Mouse (Mus musculus) lung, embryonic 14.5 days (tissue): ENCODE results near the gene Mpzl3. TPM values are rescaled to one million over a fixed set of nuclear protein-coding genes. Genes with fewer than 3 reads are reported as not detected.

Source experiments
- ATAC-seq: fragments of 200-750 bp; cut with Nextera tagmentation; 2 replicates; pipeline ENCODE4 v1.8.0; 2017; ENCODE audit warnings: mild to moderate bottlenecking, moderate TSS enrichment, moderate library complexity; ENCODE audit not compliant: insufficient read depth
- DNase-seq: peaks from one replicate; pipeline ENCODE4 v3.0.0-alpha.2; 2015
- H3K27ac ChIP-seq: fragments of 300-500 bp; sonication (generic); 2 replicates; pipeline ENCODE4 v1.5.1; 2014; ENCODE audit warnings: low read depth, mild to moderate bottlenecking, moderate library complexity
- H3K27me3 ChIP-seq: fragments of 300-500 bp; sonication (generic); 2 replicates; pipeline ENCODE4 v1.6.1; 2014; ENCODE audit warnings: low read length, control low read depth; ENCODE audit not compliant: insufficient read depth
- H3K36me3 ChIP-seq: fragments of 300-500 bp; sonication (generic); 2 replicates; pipeline ENCODE4 v1.6.1; 2014; ENCODE audit warnings: control low read depth; ENCODE audit not compliant: insufficient read depth
- H3K4me1 ChIP-seq: fragments of 300-500 bp; sonication (generic); 2 replicates; pipeline ENCODE4 v1.6.1; 2014; ENCODE audit warnings: antibody characterized with exemption, control low read depth; ENCODE audit not compliant: insufficient read depth
- H3K4me2 ChIP-seq: fragments of 300-500 bp; sonication (generic); 2 replicates; pipeline ENCODE4 v1.6.1; 2014; ENCODE audit warnings: mild to moderate bottlenecking
- H3K4me3 ChIP-seq: fragments of 300-500 bp; sonication (generic); 2 replicates; pipeline ENCODE4 v1.5.1; 2014; ENCODE audit warnings: low read depth, low read length
- H3K9ac ChIP-seq: fragments of 300-500 bp; sonication (generic); 2 replicates; pipeline ENCODE4 v1.6.1; 2014
- H3K9me3 ChIP-seq: fragments of 300-500 bp; sonication (generic); 2 replicates; pipeline ENCODE4 v1.6.1; 2016; ENCODE audit warnings: low read depth, low read length, control low read depth
- CTCF ChIP-seq: IDR thresholded peaks from 2 replicates; pipeline ENCODE4 v1.5.1; 2016; ENCODE audit warnings: antibody characterized with exemption, low read depth
- WGBS: fragments of 180-500 bp; shearing (Covaris S2); extraction: QIAGEN DNeasy Blood & Tissue Kit; methylation state at CpG from one replicate; pipeline ENCODE4 v1.1.7; 2014; 5-methylcytosine and 5-hydroxymethylcytosine counted together
- polyA plus RNA-seq: library from polyadenylated mRNA; unstranded; fragments of >200 nt; fragmentation: Nextera tagmentation; extraction: Ambion mirVana; gene quantifications from 2 replicates; pipeline ENCODE4 v1.2.1, GENCODE M21; 2014

The Mpzl3 gene
- polyA plus RNA-seq, 1 experiment from 2014 or later, result 2.1 TPM

DNA sequence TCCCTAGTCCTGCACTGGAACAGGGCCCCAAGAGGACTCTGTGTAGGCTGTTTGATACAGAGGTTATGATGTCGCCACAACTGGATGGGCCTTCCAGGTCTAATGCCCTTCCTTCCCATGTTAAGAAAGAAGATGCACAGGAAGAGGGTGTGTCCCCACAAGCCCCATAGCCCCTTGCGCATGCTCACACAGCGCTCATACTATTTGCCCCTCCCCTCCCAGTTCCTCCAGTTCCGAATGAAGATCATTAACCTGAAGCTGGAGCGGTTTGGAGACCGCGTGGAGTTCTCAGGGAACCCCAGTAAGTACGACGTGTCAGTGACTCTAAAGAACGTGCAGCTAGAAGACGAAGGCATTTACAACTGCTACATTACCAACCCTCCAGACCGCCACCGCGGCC lies 70.2 kb downstream of the Mpzl3 start:
- no peaks in the 10 kb centered on the region for H3K4me1 ChIP-seq
- H3K36me3 ChIP-seq, result 0 out of 2 replicates have a peak, but pooled peaks cover 4% of the 10 kb centered on the region
- H3K27ac ChIP-seq, result no peak overlapping the region
- no peaks in the 10 kb centered on the region for H3K27me3 ChIP-seq
- no peak overlapping the region for H3K9ac ChIP-seq
- no peaks in the 10 kb centered on the region for H3K9me3 ChIP-seq
- no peak for ATAC-seq
- no peak for DNase-seq
- H3K4me3 ChIP-seq, result no peak overlapping the region
- no peak for TF ChIP-seq CTCF
- 86% methylated on average over 14 of the region's 14 CpGs for WGBS
- H3K4me2 ChIP-seq, result no peak overlapping the region

DNA sequence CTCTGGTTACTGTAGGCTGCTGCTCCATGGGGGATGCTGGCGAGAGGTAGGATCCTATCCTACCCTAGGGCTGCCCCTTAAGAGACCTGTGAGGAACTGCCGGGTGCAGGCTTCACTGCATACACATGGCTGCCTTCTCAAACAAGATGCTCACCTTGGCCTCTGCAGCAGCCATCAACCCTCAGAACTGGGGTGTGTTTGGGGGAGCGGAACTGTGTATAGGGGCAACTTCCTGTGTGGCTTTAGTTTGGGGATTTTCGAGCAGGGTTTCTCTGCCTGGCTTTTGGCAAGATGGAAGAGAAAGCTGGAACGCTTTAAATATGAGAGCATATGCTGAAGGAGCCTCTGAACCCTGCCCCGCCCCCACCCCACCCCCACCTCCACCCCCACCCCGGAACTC lies 72.0 kb downstream of the Mpzl3 start:
- Histone ChIP-seq H3K4me2 (no peak overlapping the region), H3K9me3 (no peaks in the 10 kb centered on the region), H3K27me3 (no peaks in the 10 kb centered on the region), H3K4me3 (no peak overlapping the region), H3K36me3 (0 out of 2 replicates have a peak, but pooled peaks cover 4% of the 10 kb centered on the region), H3K27ac (no peak overlapping the region), H3K9ac (no peak overlapping the region), H3K4me1 (no peaks in the 10 kb centered on the region)
- 61% methylated on average over 7 of the region's 7 CpGs for WGBS
- TF ChIP-seq CTCF, result no peak
- DNase-seq, result no peak
- ATAC-seq, result no peak

Other genes starting within 250 kb of the Mpzl3 start
- gene Kmt2a, start 173.9 kb upstream of the Mpzl3 start, polyA plus RNA-seq, result 14.4 and 14.7 TPM in 2 replicates
- 618 and 665 TPM in 2 replicates for gene Atp5l, start 134.4 kb upstream of the Mpzl3 start, polyA plus RNA-seq
- gene Ube4a, start 89.6 kb upstream of the Mpzl3 start, polyA plus RNA-seq, result 30.3 and 33.5 TPM in 2 replicates
- 0.34 TPM in 1 of 2 replicates, not detected in the other for gene Cd3g, start 74.8 kb upstream of the Mpzl3 start, polyA plus RNA-seq
- gene Cd3d, start 73.4 kb upstream of the Mpzl3 start, polyA plus RNA-seq, result not detected in 2 replicates
- not detected in 2 replicates for gene Cd3e, start 45.6 kb upstream of the Mpzl3 start, polyA plus RNA-seq
- gene Mpzl2, start 15.4 kb upstream of the Mpzl3 start, polyA plus RNA-seq, result 14.7 and 15.0 TPM in 2 replicates
- 0.30 and 0.45 TPM in 2 replicates for gene Jaml, start 24.0 kb downstream of the Mpzl3 start, polyA plus RNA-seq
- gene Scn2b, start 62.6 kb downstream of the Mpzl3 start, polyA plus RNA-seq, result 3.2 and 3.9 TPM in 2 replicates
- not detected in 2 replicates for gene Scn4b, start 83.2 kb downstream of the Mpzl3 start, polyA plus RNA-seq
- gene BC049352, start 126.8 kb downstream of the Mpzl3 start, polyA plus RNA-seq, result 0.13 TPM in 1 of 2 replicates, not detected in the other
- 0.54 and 1.1 TPM in 2 replicates for gene Tmprss4, start 148.9 kb downstream of the Mpzl3 start, polyA plus RNA-seq
- gene Il10ra, start 214.0 kb downstream of the Mpzl3 start, polyA plus RNA-seq, result 0.63 and 1.3 TPM in 2 replicates